ENCODE assay signal across 17 mouse cellular contexts in genomic region chr1:143952841-143953240, GRCm38 (mm10).
"Had no signal": no experiment of that assay in that cellular context is flagged by ENCODE, and none has a peak within 500 bp of the region (broad histone marks: within the 10 kb centered on the region; RNA-seq: fewer than 3 reads in every experiment).

No protein-coding gene starts in this region.

- H3K9me3 ChIP-seq: liver, embryonic 13.5 days; neural tube, embryonic 13.5 days had no signal

- H3K36me3 ChIP-seq: liver, embryonic 13.5 days; neural tube, embryonic 13.5 days had no signal

- H3K27me3 ChIP-seq: liver, embryonic 13.5 days; neural tube, embryonic 13.5 days had no signal

- ATAC-seq: intestine, postnatal 0 days had no signal

- H3K4me3 ChIP-seq: layer of hippocampus, adult 2 months; left cerebral cortex, adult 2 months; liver, embryonic 13.5 days; neural tube, embryonic 13.5 days had no signal

- DNase-seq: kidney, adult 2 months; kidney, postnatal 10 days; layer of hippocampus, adult 9-11 months; layer of hippocampus, postnatal 36 days; liver, embryonic 13.5 days; lung, embryonic 14.5 days; lung, postnatal 10 days; lung, postnatal 36 days; midbrain, embryonic 14.5 days; retina, postnatal 1 day; right cerebral cortex, postnatal 25 days; thymus, postnatal 25 days had no signal

- H3K4me2 ChIP-seq: liver, embryonic 13.5 days; lung, embryonic 14.5 days; midbrain, embryonic 11.5 days; neural tube, embryonic 13.5 days had no signal

- H3K27ac ChIP-seq: layer of hippocampus, adult 2 months; left cerebral cortex, adult 2 months; liver, embryonic 13.5 days; neural tube, embryonic 13.5 days had no signal

- H3K9ac ChIP-seq: liver, embryonic 13.5 days; lung, embryonic 14.5 days; neural tube, embryonic 13.5 days had no signal

- H3K4me1 ChIP-seq: liver, embryonic 13.5 days; neural tube, embryonic 13.5 days had no signal
